ENCODE assay signal across 8 mouse cellular contexts in genomic region chr14:25519656-25520055, GRCm38 (mm10).
DNase-seq lines count a peak whose midpoint lies in the region; ATAC-seq lines count a peak whose summit lies in the region.

No protein-coding gene starts in this region.

- WGBS in midbrain, embryonic 14.5 days, result 58% methylated on average over 4 of the region's 4 CpGs

- no peak for ATAC-seq in midbrain, embryonic 14.5 days (ENCODE audit: low FRiP score, low TSS enrichment)

- H3K9ac ChIP-seq in midbrain, embryonic 14.5 days (replicated peaks; ENCODE audit: low read length), result no peak overlapping the region

- no peak overlapping the region for H3K4me3 ChIP-seq in midbrain, embryonic 14.5 days (replicated peaks; ENCODE audit: low read depth, low read length)

- no peaks in the 10 kb centered on the region for H3K9me3 ChIP-seq in midbrain, embryonic 14.5 days (ENCODE audit: control insufficient read depth, low read length)

- H3K27ac ChIP-seq in midbrain, embryonic 14.5 days (replicated peaks; ENCODE audit: low read depth, low read length), result peak overlapping the region; percentile 70

- peak; percentile 78 to 87 for DNase-seq in lung, adult 18-20 months
- DNase-seq in lung, postnatal 25 days (ENCODE audit: low spot score), result no peak
- peak; percentile 98 for DNase-seq in brain, adult 2 months (ENCODE audit: low read depth, low spot score)
- peak; percentile 37 for DNase-seq in gastrocnemius, postnatal 10 days
- peak; percentile 59 for DNase-seq in induced T-regulatory cell, adult 2 months (ENCODE audit: low read depth)
- DNase-seq in midbrain, embryonic 14.5 days, result no peak
- DNase-seq in T-cell, adult 2 months (ENCODE audit: low spot score), result no peak
- DNase-seq in natural killer cell, adult 2 months (ENCODE audit: low spot score in 2 of 2), result no peak

- H3K36me3 ChIP-seq in midbrain, embryonic 14.5 days (ENCODE audit: control insufficient read depth, insufficient read depth, low read length), result peaks cover 17% of the 10 kb centered on the region; the same call in 1 of the 2 replicates

- no peaks in the 10 kb centered on the region for H3K27me3 ChIP-seq in midbrain, embryonic 14.5 days (ENCODE audit: control insufficient read depth, insufficient read depth, low read length)

- peaks cover 62% of the 10 kb centered on the region for H3K4me1 ChIP-seq in midbrain, embryonic 14.5 days (ENCODE audit: control insufficient read depth, insufficient read depth, low read length)

- no peak overlapping the region for H3K4me2 ChIP-seq in midbrain, embryonic 14.5 days (ENCODE audit: low read length)

Comparison
In these comparisons a context has a peak if more than half of its experiments do, and no peak if none do; other contexts are left out.
1. DNase-seq: peak in lung, adult 18-20 months (2 of 2), brain, adult 2 months (single experiment), gastrocnemius, postnatal 10 days (single experiment) and induced T-regulatory cell, adult 2 months (single experiment); none in lung, postnatal 25 days (single experiment), midbrain, embryonic 14.5 days (single experiment), T-cell, adult 2 months (single experiment) and natural killer cell, adult 2 months (0 of 2).